Mouse (Mus musculus): Measurements from ENCODE around the gene Mafb. TPM values are rescaled to one million over a fixed set of nuclear protein-coding genes. Genes with fewer than 3 reads are reported as not detected.

Gene Mafb
- total RNA-seq, 2 experiments from 2014 or later: 13.1 to 13.7 TPM

DNA sequence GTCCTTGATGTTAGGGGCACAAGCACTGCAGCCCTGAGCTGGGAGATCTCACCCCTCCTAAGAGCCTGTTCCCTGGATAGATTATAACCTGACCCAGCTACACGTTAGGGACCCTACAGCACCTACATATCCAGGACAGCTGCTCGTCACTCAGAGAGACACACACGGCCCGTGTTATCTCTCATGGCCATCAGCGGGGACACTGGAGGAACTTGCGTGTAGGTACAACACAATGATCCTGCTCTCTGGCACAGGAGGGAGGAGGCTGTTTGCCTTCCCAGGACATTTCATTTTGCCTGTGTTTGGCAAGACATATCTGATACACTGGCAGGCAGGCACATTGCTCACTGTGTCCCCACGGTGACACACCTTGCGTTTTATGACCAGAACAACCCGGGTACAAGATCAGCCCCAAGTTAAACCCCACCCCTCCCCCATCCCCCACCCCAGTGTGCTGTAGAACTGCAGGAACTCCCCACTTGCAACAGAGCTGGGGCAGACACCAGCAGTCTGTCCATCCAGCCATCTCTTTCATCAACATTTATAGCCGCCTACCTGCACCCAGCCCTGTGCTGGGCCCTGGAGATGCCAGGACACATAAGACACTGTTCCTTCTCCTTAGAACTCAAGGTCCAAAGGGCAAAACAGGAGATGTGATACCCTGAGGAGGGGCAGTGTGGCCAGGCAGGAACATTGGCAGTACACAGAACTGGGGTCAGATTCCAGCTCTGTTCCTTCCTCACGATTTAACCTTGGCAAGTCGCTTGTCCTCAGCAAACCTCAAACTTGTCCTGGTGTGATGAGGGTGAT lies 34.1 kb downstream of the Mafb start:
- no peak for DNase-seq (ENCODE audit: extremely low spot score in 1 of 2, low spot score in 1 of 2)

DNA sequence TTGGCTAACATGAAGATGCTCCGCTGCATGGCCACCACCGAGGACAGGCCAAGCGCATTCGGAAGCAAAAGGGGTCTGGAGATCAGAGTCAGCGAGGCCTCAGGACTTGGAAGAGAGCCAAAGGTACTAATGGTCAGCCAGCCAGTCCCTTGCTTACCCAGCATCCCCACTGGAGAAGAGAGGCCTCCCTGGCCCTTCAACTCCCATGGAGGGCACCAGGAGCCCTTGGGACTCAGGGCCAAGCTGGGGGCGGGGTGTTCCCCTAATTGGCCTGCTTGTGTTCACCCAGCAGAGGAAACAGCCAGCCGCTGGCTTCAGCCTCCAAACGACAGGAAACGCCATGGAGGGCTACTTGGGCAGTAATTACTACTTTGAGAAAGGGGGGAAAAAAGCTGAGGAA lies 38.0 kb downstream of the Mafb start:
- peak in 1 of 2 experiments; percentile 16 for DNase-seq (ENCODE audit: extremely low spot score in 1 of 2, low spot score in 1 of 2)

DNA sequence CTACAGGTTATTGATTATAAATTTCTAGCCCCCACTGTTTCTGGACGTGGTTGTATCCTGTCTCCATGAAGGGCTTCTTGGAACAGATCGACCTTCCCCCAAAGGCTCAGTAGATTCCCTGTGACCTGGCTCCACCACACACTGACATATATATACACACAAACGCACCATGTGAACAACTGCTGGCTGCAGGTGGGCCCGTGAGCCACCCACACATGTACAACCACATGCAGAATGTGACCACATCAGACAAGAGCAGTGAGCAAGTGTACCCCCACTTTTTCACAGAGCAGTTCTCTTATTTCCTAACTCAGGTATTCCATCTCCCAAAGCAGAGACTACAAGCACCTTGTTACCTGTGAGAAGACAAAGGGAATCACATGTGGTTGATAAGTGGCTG lies 39.1 kb downstream of the Mafb start:
- DNase-seq (ENCODE audit: extremely low spot score in 1 of 2, low spot score in 1 of 2): no peak

DNA sequence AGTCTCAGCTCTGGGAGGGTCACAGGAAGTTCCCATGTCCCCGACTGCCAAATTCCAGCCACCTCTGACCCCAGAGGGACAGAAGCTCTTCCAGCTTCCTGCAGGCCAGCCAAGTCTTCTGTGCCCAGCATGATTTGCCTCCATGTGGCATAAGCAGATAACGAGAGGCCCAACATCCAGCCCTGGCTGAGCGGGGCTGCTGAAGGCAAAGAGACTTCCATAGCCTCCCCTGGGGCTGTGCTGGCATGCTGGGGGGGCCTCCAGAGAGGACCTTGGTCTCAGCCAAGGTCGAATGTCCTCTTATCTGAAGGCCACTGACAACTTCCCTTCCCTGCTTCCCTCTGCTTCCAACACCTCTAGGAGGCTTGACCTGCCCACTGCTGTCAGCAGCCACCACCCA lies 39.7 kb downstream of the Mafb start:
- no peak for DNase-seq (ENCODE audit: extremely low spot score in 1 of 2, low spot score in 1 of 2)

DNA sequence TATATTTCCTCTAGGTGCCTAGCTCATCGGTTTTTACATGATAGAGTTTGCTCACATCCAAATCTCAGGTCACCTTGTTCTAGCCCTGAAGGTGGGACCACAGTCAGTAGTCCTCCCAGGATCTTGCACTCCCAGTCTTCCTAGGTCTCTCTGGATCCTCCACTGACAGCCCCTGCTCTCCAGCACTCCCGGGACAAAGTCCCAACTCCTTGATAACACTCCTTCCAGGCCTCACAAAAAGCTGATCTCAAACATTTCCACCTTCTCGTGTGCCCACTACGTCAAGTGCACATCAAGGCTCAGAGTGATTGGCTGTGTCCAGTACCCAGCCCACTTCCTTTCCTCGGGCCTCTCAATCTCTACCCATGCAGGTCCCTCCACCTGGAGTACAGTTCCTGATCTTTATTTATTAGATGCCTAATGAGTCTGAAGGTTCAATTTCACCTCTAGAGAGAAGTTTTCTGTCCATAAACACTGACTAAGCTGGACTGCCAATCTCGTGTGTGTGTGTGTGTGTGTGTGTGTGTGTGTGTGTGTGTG lies 41.7 kb downstream of the Mafb start:
- DNase-seq (ENCODE audit: extremely low spot score in 1 of 2, low spot score in 1 of 2): no peak

DNA sequence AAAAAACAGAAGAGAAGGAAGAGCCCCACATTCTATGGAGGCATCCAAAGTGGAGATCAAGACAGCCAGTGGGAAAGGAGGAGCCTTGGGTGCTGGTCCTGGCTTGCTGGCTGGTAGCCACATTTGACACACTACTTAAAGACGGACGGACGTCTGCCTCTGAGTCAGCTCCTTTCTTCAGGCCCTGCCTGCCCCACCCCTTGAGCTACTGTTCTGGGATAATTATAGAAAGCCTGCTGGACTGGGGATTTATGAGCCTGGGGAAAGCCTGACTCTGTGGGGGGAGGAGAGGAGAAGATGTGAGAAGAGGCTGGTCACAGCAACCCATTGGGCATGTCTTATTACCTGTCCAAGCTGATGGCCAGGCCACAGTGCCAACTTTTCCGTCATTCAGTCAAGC lies 45.0 kb downstream of the Mafb start:
- DNase-seq (ENCODE audit: extremely low spot score in 1 of 2, low spot score in 1 of 2): no peak

DNA sequence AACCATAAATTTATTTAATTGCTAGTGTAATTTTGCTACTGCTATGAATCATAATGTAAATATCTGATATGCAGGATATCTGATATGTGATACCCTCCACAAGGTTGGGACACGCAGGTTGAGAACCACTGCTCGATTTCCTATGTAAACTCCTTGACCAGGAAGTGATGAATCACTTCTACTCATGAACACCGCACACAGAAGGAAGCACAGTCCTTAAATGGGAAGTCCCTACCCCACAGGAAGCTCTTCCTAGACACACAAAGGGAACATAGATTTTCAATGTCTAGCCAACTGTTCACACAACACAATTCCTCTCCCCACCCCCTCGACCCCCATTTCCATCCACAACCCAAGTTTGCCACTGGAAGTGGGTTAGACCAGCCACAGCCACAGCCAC lies 48.6 kb downstream of the Mafb start:
- no peak for DNase-seq (ENCODE audit: extremely low spot score in 1 of 2, low spot score in 1 of 2)

Other genes starting within 250 kb of the Mafb start
- not detected for gene Gm826, start 32.9 kb downstream of the Mafb start, total RNA-seq (2021)